Mouse (Mus musculus) gastrocnemius, postnatal 4 days (tissue): ENCODE results near the gene Lrrk1. TPM values are rescaled to one million over a fixed set of nuclear protein-coding genes. Genes with fewer than 3 reads are reported as not detected.

Experiments used
- DNase-seq, 2 experiments: peaks; one replicate each; pipeline ENCODE4 v3.0.0; 2021 to 2022; ENCODE audit warnings: low spot score in 2 of 2, mixed read lengths in 2 of 2
- total RNA-seq, 2 experiments: library from RNA; stranded (reverse); gene quantifications; 2 replicates each; pipeline ENCODE4 v1.2.3; 2021

The Lrrk1 gene
- total RNA-seq, 2 experiments from 2014 or later: 13.7 to 14.4 TPM

DNA sequence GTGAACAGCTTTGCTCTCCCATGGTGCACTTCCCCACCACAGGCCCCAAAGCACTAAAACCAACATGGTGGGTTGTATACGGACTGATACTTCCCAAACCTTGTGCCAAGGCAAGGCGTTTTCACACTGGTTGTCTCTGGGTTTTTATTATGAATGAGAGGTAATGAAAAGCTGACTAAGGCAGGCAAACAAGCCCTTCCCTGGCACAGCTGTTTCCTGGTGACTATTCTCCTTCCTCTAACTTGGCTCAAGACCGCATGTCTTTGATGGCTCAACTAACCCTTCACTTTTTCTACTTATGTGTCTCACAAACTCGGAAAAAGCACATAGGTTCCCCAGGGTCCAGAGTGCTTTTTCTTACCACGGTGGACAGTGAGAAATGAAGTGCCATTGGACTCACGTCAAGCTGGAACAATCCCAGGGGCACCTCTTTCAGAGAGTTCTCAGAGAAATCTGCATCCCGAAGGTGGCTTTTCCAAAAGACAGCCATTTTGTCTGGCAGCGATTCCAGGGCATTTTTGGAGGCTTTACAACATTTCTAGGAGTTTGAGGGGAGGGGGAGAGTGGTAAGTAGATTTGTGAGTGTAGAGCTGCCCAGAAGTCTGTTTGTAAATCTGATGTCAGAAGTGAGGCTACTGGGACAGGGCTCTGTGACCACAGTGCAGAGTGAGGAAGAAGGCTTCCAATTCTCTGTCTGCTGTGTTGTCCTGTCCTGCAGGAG, 83.0 kb downstream of the Lrrk1 start:
- no peak for DNase-seq

GRCm38 (mm10) chr7:66303922-66304660, 84.1 kb downstream of the Lrrk1 start:
- DNase-seq: no peak

DNA sequence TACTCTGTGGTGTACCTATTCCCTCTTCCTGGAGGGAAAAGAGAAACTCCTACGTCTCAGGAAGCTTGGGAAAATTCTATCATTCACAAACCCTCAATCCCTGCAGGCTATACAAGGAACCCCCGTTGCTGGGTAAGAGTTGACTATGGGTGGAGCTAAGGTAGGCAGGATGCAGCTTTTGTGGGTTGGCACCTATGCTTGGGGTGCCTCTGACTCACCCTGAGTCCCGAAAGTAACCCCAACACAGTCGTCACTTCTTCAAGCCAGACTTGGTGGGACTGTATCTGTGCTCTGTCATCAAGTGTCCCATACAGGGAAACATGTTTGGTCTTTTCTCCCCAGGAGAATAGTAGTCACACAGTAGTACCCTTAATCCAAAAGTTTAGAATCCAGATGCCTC, 86.7 kb downstream of the Lrrk1 start:
- DNase-seq: no peak

- peak; percentile 74 to 81 for DNase-seq
Measured at GRCm38 (mm10) chr7:66300680-66301079, 87.5 kb downstream of the Lrrk1 start.

- no peak for DNase-seq
Measured at GRCm38 (mm10) chr7:66297656-66298021, 90.5 kb downstream of the Lrrk1 start.

GRCm38 (mm10) chr7:66296921-66297655, 91.1 kb downstream of the Lrrk1 start:
- DNase-seq: no peak

DNA sequence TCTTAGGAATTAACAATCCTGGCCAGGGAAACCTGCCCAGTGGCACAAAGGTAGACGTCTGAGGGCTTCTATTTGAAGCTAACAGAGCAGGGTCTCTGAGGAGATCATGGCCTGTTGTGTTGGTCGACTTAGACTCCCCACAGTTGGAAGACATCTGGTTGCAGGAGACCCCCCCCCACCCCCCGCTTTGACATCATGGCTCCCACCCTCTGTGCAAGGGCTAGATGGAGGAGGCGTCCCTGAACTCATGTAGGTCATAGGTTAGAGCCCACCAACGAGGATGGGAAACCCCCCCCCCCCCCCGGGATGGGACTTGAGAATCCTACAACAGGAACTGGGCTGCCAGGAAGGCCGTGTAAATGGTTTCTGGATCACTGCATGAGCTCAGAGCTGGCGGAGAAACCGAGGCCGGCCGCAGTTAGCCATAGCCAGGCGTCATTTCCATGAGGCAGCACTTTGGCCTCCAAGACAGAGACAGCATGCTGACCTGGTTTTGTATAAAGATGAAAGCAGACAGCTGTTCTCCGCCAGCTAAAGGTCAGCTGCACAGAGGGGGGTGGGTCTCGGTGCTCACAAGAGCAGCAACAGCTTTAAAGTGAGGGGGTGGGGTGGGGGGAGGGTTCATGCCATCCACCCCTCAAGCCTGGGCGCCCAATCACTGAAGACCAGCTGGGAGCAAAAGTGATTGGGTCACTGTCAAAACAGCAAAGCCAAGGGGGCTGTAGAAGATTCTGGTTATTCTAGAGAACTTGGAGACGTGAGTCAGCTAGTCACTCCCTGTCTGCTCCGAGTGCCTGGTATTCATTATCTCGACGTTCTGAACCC, 95.4 kb downstream of the Lrrk1 start:
- DNase-seq: no peak

DNA sequence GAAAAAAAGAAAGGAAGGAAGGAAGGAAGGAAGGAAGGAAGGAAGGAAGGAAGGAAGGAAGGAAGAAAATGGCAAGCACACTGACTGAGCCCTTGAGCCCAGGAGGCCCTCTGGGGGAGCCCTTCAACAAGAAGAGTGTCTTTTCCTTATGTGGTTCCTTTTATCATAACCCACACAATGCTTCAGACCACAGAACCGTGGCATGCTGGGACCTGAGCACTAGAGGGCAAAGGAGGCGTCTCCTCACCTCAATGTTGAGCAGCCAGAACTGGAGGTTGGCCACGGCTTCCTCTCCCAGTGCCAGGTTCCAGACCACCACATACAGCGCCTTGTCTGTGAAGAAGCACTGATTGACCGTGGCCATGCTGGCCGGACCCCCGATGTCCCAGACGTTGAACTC, 96.1 kb downstream of the Lrrk1 start:
- no peak for DNase-seq

DNA sequence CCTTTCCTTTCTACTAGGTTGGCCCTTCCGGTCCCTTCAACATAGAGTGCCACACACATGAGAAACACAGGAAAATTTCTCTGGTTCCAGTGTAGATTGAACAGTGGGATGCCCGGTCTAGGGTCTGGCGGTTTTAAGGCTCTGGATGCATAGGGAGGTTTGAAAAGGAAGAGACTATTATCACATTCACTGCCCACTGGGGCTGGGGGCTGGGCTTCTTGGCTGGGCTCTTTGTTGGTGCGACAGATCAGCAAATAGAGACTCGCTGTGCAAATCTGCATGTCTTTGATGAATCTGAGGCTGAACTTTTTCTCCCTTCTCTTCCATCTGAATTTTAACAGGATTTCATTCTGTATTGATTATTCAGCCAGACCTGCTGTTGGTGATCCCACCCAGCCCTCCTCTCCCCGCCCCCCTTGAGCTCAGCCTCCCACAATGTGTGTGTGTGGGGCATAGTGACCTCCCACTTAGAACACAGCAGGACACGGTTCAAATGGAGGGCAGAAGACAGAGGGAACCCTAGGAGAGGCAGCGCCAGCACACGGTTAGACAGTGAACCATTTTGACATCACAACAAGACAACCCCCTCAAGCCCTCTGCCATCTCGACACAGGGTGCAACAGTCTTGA, 105.1 kb downstream of the Lrrk1 start:
- DNase-seq: no peak

DNA sequence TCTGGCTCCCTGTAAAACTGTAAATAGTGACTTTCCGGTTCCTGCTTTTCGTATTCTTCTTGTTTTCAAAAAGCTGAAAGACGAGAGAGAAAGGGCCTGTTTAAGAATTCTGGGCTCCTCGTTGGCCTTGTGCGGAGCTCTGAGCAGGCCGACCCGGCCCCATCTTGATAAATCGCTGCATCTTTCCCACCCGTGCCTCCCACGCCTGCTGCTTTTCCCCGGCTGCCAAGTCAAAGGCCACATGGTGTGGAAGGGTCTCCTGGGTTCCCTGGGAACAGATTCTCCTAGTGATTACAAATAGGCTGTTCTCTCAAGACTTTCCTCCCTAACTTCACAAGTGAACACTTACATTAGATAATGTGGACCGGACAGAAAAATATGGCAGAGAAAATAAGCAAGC, 105.9 kb downstream of the Lrrk1 start:
- DNase-seq: no peak

GRCm38 (mm10) chr7:66278001-66278400, 110.1 kb downstream of the Lrrk1 start:
- DNase-seq: no peak

- DNase-seq: no peak
Measured at GRCm38 (mm10) chr7:66273494-66273893, 114.7 kb downstream of the Lrrk1 start.

DNA sequence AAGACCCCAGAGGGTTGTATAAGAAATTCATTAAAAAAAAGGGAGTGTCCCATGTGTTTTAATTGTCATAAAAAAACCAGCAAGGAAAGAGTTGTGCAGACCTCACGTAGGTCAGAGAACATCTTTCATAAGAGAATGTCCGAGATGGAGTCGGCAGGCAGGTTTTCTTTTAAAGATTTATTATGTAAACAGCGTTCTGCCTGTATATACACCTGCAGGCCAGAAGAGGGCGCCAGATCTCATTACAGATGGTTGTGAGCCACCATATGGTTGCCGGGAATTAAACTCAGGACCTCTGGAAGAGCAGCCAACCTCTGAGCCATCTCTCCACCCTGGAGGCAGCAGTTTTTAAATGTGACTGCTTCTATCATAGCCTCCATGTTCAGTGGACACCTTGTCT, 116.9 kb downstream of the Lrrk1 start:
- no peak for DNase-seq

GRCm38 (mm10) chr7:66266942-66267850, 121.0 kb downstream of the Lrrk1 start:
- DNase-seq: no peak

- no peak for DNase-seq
Measured at GRCm38 (mm10) chr7:66263421-66263820, 124.7 kb downstream of the Lrrk1 start.

DNA sequence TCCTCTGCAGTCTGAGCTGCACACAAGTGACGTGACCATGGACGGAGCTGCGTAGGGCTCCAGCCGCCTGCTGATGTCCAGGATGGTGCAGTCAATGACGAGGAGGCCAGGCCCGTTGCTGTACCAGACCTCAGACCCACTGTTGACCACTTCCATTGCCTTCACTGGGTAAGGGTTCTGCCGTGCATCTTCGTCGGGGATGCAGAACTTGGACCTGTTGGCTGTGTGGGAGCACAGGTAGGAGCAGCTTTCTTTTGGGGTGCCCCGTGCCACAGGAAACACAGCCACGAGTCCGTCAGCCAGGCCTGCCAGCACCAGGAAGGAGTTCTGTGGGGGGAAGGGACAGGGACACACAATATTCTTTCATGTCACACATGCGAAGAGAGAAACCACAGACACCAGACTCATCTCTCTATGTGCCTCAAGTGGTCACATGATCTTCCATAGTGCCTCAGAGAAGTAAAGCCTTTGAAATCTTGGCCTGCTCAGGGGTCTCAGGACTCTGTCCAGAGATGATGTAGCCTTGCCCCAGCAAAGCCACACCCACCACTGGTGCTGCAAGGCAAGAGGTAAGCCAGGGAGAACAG, 125.5 kb downstream of the Lrrk1 start:
- DNase-seq: no peak

GRCm38 (mm10) chr7:66260763-66261390, 127.3 kb downstream of the Lrrk1 start:
- peak in 1 of 2 experiments; percentile 37 for DNase-seq

DNA sequence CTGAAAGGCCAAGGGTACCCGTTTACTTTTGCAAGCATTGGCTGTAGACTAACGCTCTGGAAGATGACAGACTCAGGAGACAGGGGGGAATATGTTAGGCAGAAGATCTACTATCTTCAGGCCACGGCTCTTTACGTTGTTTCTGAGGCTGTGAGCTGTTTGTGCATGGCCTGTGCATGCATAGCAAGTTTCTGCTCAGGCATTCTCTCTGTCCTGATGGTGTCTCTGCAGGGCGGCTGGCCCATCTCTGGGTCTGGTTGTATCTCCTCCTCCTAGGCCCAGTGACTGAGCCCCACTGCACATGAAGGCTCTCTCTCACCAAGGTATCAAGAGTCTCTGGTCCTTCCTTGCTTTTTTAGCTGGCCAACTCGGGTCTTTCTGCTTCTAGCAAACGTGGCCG, 127.9 kb downstream of the Lrrk1 start:
- no peak for DNase-seq
